Mouse (Mus musculus) embryonic fibroblast, embryonic 13.5 days (primary cell): ENCODE measurements around the gene Chn2.

Experiments
- CTCF ChIP-seq: IDR thresholded peaks from 2 replicates; pipeline ENCODE4 v1.5.1; 2011; ENCODE audit warnings: mild to moderate bottlenecking, control low read depth, low read length, moderate library complexity, borderline replicate concordance; ENCODE audit not compliant: insufficient read depth
- POLR2A ChIP-seq: IDR thresholded peaks from 2 replicates; pipeline ENCODE4 v1.6.1; 2011; ENCODE audit warnings: low read depth, mild to moderate bottlenecking, control low read depth, low read length, moderate library complexity

- TF ChIP-seq CTCF (no peak), POLR2A (no peak)
Measured at GRCm38 (mm10) chr6:54223529-54223928, 184.2 kb downstream of the Chn2 start.
